Mouse (Mus musculus) small intestine, adult 2 months (tissue): ENCODE data around the gene Fam110c. TPM values are rescaled to one million over a fixed set of nuclear protein-coding genes. Genes with fewer than 3 reads are reported as not detected.
"Not testable (repeated sequence)": the region's sequence is repeated elsewhere in the genome, so short reads cannot be mapped to it uniquely, and the experiment has no call there.

Experiments
- H3K27ac ChIP-seq: fragments of 200-500 bp; 2 replicates; pipeline ENCODE4 v1.5.1; 2012; ENCODE audit warnings: low read depth, low read length, control low read depth, inconsistent platforms; ENCODE audit not compliant: insufficient read depth
- H3K27me3 ChIP-seq: fragments of 200-500 bp; 2 replicates; pipeline ENCODE4 v1.6.1; 2012; ENCODE audit warnings: mild to moderate bottlenecking, moderate library complexity, low read length, inconsistent platforms; ENCODE audit not compliant: control insufficient read depth, insufficient read depth
- H3K36me3 ChIP-seq: fragments of 200-500 bp; 2 replicates; pipeline ENCODE4 v1.6.1; 2012; ENCODE audit warnings: mild to moderate bottlenecking, low read length, control low read depth, inconsistent platforms; ENCODE audit not compliant: control insufficient read depth, insufficient read depth
- H3K4me1 ChIP-seq: fragments of 200-500 bp; 2 replicates; pipeline ENCODE4 v1.6.1; 2012; ENCODE audit warnings: low read length, inconsistent platforms, mixed read lengths; ENCODE audit not compliant: control insufficient read depth, insufficient read depth, insufficient read length
- H3K4me3 ChIP-seq: fragments of 200-500 bp; 2 replicates; pipeline ENCODE4 v1.5.1; 2012; ENCODE audit warnings: low read depth, mild to moderate bottlenecking, control low read depth, inconsistent platforms, low read length, moderate library complexity
- CTCF ChIP-seq: fragments of 200-500 bp; IDR thresholded peaks from 2 replicates; pipeline ENCODE4 v1.5.1; 2012; ENCODE audit warnings: low read depth, mild to moderate bottlenecking, control low read depth, inconsistent platforms, low read length, moderate library complexity, mixed read lengths; ENCODE audit not compliant: insufficient replicate concordance, insufficient read length; ENCODE audit errors: extremely low read depth
- POLR2A ChIP-seq: fragments of 200-500 bp; IDR thresholded peaks from 2 replicates; pipeline ENCODE4 v1.6.1; 2012; ENCODE audit warnings: low read depth, mild to moderate bottlenecking, control low read depth, inconsistent platforms, low read length, moderate library complexity
- WGBS: fragments of 180-500 bp; shearing (Covaris S2); methylation state at CpG from one replicate; pipeline ENCODE4 v1.1.7; 2018; 5-methylcytosine and 5-hydroxymethylcytosine counted together
- polyA plus RNA-seq: library from polyadenylated mRNA; depleted of rRNA; stranded (reverse); fragments of >200 nt; gene quantifications from 2 replicates; pipeline ENCODE4 v1.2.3, GENCODE M21; 2012; rRNA removed

Fam110c gene
- polyA plus RNA-seq, result 6.4 and 10.8 TPM in 2 replicates

DNA sequence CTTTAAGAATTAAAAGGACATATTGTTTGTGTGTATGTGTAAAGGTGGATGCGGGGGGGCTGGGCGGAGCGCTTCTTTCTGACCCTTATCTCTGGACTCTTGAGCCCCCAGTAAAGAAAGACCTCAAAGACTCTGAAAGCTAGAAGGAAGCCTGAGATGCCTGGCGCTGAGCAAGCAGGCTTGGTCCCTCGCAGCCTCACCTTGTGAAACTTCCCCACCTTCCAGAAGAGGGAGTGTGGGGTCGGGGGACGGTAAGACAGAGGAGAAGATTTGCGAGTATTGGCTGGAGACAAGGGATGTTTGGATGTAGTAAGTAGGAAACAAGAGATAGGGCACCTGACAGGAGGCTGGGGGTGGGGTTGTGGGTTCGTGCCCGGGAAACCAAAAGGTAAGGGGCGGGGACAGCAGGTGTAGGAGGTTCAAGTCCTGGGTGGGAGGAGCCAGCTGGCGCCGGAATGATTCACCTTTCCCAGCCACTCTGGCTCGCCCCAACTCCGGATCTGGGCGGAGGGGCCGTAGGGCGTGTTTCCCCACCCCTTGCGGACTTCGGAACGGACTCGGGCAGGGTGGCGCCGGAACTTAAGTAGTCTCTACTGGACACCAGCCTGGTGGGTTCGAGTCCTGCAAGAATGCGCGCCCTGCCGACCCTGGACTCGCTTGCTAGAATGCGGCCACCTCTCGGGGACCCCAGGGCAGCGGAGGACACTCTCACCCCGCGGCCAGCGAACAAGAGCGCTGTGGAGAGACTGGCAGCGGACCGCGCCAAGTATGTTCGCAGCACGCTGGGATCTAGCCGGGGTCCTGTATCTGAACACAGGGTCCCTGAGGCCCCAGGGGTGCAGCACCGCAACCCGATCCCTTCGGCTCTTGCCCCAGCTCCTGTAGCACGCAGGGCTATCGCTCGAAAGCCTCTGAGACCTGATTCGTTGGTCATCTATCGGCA, at the start of gene Fam110c:
Gene Fam110c, plus strand, starts transcription at position 450 of the 943 bp plus-strand sequence.
- H3K36me3 ChIP-seq, result peaks cover 3% of the 10 kb centered on the region; the same call in 1 of the 2 replicates
- peak within 1 kb of the TSS; percentile 94 for H3K4me3 ChIP-seq
- 1% methylated on average over 50 of the region's 50 CpGs for WGBS
- peak within 1 kb of the TSS; percentile 74 for H3K27ac ChIP-seq
- no peaks in the 10 kb centered on the region for H3K27me3 ChIP-seq
- H3K4me1 ChIP-seq, result no peaks in the 10 kb centered on the region
- TF ChIP-seq POLR2A (peak; percentile 89), CTCF (no peak)

DNA sequence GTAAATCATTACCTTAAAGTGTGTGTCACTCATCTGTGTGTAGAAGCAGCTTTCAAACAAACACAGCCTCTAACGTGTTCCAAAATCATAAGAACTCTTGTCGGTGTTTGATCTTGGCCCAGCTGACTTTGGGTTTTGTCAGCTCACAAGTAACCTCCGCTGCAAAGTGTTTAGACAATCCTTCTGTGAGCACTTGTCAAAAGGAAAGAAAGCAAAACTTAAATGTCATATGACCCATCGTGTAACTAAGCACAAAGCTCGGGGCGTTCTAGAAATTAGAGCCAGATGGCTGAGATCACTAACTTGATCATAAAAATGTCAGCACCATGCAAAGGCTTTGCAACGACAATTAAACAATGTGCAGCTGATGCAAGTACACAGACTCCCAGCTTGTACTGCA, 47.2 kb upstream of the Fam110c start:
- WGBS, result 34% methylated on average over 7 of the region's 7 CpGs
- Histone ChIP-seq H3K36me3 (no peaks in the 10 kb centered on the region), H3K27me3 (no peaks in the 10 kb centered on the region), H3K4me3 (no peak overlapping the region), H3K27ac (no peak overlapping the region), H3K4me1 (no peaks in the 10 kb centered on the region)
- TF ChIP-seq CTCF (no peak), POLR2A (no peak)

DNA sequence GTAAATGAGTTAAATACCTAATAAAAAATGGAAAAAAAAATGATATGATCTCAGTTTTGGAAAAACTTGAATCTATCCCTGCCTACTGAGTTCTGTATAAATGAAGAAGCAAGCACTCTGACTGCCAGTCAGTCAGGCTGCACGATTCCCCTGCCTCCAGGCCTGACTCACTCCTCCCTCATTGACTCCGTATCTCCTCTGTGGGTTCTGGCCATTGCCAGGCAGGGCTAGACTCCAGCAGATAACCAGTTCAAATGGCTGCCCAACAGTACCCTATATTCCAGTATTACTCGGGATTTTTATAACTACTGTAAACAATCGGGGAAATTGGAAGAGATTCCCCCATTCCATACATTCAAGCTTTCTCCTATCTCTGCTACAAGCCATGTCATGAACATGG, 21.6 kb upstream of the Fam110c start:
- Histone ChIP-seq H3K4me1 (no peaks in the 10 kb centered on the region), H3K36me3 (no peaks in the 10 kb centered on the region), H3K4me3 (no peak overlapping the region), H3K27ac (no peak overlapping the region), H3K27me3 (no peaks in the 10 kb centered on the region)
- TF ChIP-seq POLR2A, result no peak
- 83% methylated on average over 4 of the region's 4 CpGs for WGBS

DNA sequence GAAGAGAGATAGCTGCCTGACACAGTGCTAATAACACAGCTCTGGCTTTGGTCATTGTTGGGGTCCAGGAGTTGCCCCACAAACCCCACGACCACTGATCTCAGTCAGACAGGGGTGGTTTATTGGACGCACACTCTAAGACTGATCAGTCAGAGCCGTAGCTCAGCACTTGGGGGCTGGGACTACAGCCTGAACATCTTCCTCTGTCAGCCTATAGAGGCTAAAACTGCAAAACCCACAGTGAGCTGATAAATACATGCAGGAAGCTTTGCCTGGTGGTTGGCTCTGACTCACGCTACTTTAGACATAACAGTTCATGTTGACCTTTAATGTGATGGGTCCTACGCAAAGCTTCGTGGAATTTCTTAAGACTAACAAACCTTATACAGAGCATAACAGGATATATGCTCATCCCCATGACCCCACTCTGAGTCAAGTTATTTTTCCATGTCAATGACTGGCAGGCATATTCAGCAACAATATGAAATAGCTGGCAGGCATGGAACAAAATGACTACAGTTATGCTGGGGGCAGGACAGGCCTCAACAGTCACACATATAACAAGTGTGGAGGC, 17.3 kb upstream of the Fam110c start:
- Histone ChIP-seq H3K27me3 (no peaks in the 10 kb centered on the region), H3K4me3 (no peak overlapping the region), H3K4me1 (no peaks in the 10 kb centered on the region), H3K27ac (no peak overlapping the region), H3K36me3 (no peaks in the 10 kb centered on the region)
- TF ChIP-seq POLR2A (no peak), CTCF (no peak)
- 83% methylated on average over 6 of the region's 6 CpGs for WGBS

DNA sequence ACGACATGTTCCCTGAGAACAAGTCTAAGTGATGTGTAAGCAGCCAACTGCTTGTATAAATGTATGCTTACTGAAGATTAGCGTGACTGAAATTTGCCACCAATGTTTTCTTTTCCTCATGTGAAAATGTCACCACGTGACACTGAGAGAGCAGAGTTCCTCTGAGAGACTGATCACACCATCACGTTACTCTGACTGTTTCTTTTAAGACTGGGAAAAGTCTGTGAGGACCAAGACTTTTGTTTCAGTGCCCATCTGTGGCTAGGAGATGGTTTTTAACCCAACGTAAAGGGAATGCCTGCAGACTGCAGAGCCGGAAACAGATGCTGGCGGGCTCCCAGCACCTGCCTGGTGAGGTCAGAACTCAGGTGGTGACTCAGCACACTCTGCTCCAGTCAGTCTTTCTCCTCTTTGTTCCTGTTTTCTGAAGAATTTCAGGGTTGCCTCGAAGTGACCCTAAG, 14.2 kb upstream of the Fam110c start:
- no peak overlapping the region for H3K27ac ChIP-seq
- H3K36me3 ChIP-seq, result no peaks in the 10 kb centered on the region
- H3K4me1 ChIP-seq, result no peaks in the 10 kb centered on the region
- no peak overlapping the region for H3K4me3 ChIP-seq
- TF ChIP-seq POLR2A, result no peak
- TF ChIP-seq CTCF, result no peak
- H3K27me3 ChIP-seq, result no peaks in the 10 kb centered on the region
- 18% methylated on average over 8 of the region's 8 CpGs for WGBS

DNA sequence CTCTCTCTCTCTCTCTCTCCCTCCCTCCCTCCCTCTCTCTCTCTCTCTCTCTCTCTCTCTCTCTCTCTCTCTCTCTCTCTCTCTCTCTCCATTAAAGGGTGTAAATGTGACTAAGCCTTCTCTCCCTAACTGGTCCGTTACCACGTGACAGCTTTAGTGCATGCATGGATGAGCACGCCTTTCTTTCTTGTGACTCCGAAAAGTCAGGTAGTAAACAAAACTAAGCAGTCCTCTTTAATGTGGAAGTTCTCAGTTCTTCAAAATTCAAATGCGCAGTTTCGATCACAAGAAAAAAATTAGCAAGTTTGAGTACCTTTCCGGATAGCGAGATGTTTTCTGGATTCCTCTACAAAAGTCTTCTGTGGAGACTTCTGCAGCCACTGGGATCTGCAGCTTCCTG, 13.4 kb upstream of the Fam110c start:
- Histone ChIP-seq H3K27ac (no peak overlapping the region), H3K36me3 (no peaks in the 10 kb centered on the region), H3K4me3 (no peak overlapping the region), H3K27me3 (no peaks in the 10 kb centered on the region), H3K4me1 (no peaks in the 10 kb centered on the region)
- 56% methylated on average over 8 of the region's 8 CpGs for WGBS
- TF ChIP-seq POLR2A, result no peak
- no peak for TF ChIP-seq CTCF

DNA sequence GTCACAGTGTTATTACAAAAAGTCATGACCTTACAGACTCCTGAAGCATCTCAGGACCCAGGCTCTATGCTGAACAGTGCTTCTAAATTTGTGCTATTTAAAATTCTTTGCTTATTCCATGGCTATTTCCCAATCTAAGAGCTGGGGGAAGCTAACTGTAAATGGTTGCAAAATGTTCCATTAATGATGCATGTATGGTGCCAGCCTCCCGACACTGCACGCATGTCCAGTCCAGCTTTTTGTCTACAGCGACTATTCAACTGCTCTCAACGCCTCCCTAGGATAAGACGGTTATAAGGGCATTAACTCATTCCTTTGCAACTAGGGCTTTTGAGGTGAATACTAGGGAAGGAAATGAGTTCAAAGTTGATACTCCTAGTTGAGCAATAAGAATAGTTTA, 2.4 kb upstream of the Fam110c start:
- Histone ChIP-seq H3K4me3 (no peak overlapping the region), H3K36me3 (no peaks in the 10 kb centered on the region), H3K4me1 (no peaks in the 10 kb centered on the region), H3K27ac (no peak overlapping the region), H3K27me3 (no peaks in the 10 kb centered on the region)
- WGBS, result 85% methylated on average over 5 of the region's 5 CpGs
- TF ChIP-seq POLR2A, result no peak
- no peak for TF ChIP-seq CTCF

DNA sequence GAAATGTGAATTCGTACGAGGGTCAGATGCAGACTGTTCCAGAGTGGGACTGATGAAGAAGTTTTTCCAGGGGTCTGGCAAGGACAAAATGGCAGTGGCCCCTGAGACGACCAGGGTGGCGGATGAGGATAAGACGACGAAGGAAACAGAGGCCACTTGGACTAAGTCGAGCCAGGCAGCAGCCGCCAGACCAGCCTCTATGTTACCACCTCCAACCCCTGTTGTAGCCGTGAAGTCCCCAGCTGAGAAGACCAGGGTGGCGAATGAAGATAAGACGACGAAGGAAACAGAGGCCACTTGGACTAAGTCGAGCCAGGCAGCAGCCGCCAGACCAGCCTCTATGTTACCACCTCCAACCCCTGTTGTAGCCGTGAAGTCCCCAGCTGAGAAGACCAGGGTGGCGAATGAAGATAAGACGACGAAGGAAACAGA, 710 bp downstream of the Fam110c start:
- peak overlapping the region; percentile 74 for H3K27ac ChIP-seq

More for the DNA sequence above, 710 bp downstream of the Fam110c start:
- peak overlapping the region; percentile 94 for H3K4me3 ChIP-seq
- not testable (repeated sequence) for H3K36me3 ChIP-seq, H3K27me3 ChIP-seq, H3K4me1 ChIP-seq
- WGBS, result 0% methylated on average over 18 of the region's 18 CpGs
